Mouse (Mus musculus) CH12.LX (cell line): ENCODE measurements at regions not wholly inside any gene's neighbourhood (a gene's known extent, or its start where the extent isn't known, plus 50 kb on each side); places are given as distances from the start of the nearest gene placed in this dataset.

Source experiments
- DNase-seq: peaks from one replicate; pipeline ENCODE4 v3.0.0-alpha.2; 2013; ENCODE audit errors: extremely low read depth
- H3K27ac ChIP-seq: 2 replicates; pipeline ENCODE4 v1.5.1; 2012; ENCODE audit warnings: low read depth, mild to moderate bottlenecking, control low read depth, moderate library complexity; ENCODE audit not compliant: insufficient read depth
- H3K27me3 ChIP-seq: replicated peaks from 2 replicates; pipeline ENCODE3; 2012; ENCODE audit warnings: inconsistent platforms
- H3K36me3 ChIP-seq, 2 experiments: replicated peaks in 1 of 2; 2 replicates each; pipeline versions ENCODE3 to v1.6.1; 2012; ENCODE audit warnings: inconsistent platforms in 1 of 2, low read length in 1 of 2, mild to moderate bottlenecking in 1 of 2, mixed read lengths in 1 of 2, moderate library complexity in 1 of 2; ENCODE audit not compliant: control insufficient read depth in 1 of 2, insufficient read depth in 1 of 2
- H3K4me1 ChIP-seq, 2 experiments: 2 replicates each; pipeline ENCODE4 v1.6.1; 2012; ENCODE audit warnings: inconsistent platforms in 1 of 2, moderate library complexity in 1 of 2; ENCODE audit not compliant: insufficient read depth in 2 of 2, control insufficient read depth in 1 of 2
- H3K4me2 ChIP-seq: 2 replicates; pipeline ENCODE4 v1.6.1; 2012; ENCODE audit warnings: low read depth, mild to moderate bottlenecking, control low read depth; ENCODE audit not compliant: poor library complexity, insufficient read depth, severe bottlenecking
- H3K4me3 ChIP-seq, 3 experiments: fragments of 150-350 bp in 1 of 3; sonication (generic) in 1 of 3; replicated peaks in 1 of 3; 2 replicates each; pipeline versions ENCODE3 to v1.5.1; 2011 to 2012; ENCODE audit warnings: low read depth in 2 of 3, low read length in 2 of 3, mild to moderate bottlenecking in 2 of 3, moderate library complexity in 2 of 3, control low read depth in 1 of 3, improper control_type of control experiment in 1 of 3, inconsistent platforms in 1 of 3, mixed read lengths in 1 of 3; ENCODE audit not compliant: poor library complexity in 1 of 3
- H3K79me2 ChIP-seq: replicated peaks from 2 replicates; pipeline ENCODE4 v1.6.1; 2012; ENCODE audit warnings: mild to moderate bottlenecking, moderate library complexity; ENCODE audit not compliant: control insufficient read depth, poor library complexity, insufficient read depth, severe bottlenecking; ENCODE audit errors: extremely low read depth
- H3K9ac ChIP-seq: 2 replicates; pipeline ENCODE4 v1.6.1; 2012; ENCODE audit warnings: low read depth, mild to moderate bottlenecking, control low read depth, moderate library complexity; ENCODE audit not compliant: insufficient read depth
- H3K9me3 ChIP-seq: replicated peaks from 2 replicates; pipeline ENCODE3; 2012; ENCODE audit warnings: low read length, inconsistent platforms, mixed read lengths
- BHLHE40 ChIP-seq: IDR thresholded peaks from 2 replicates; pipeline ENCODE4 v1.6.1; 2011; ENCODE audit warnings: mild to moderate bottlenecking, low read depth, low read length, improper control_type of control experiment
- CHD1 ChIP-seq: IDR thresholded peaks from 2 replicates; pipeline ENCODE4 v1.6.1; 2012; ENCODE audit warnings: low read depth, low read length, improper control_type of control experiment, inconsistent platforms
- CHD2 ChIP-seq: IDR thresholded peaks from 2 replicates; pipeline ENCODE4 v1.6.1; 2011; ENCODE audit warnings: low read length, improper control_type of control experiment
- CTCF ChIP-seq, 2 experiments: IDR thresholded peaks in 1 of 2; conservative IDR thresholded peaks in 1 of 2; 2 replicates each; pipeline ENCODE4 v1.5.1; 2011 to 2012; ENCODE audit warnings: low read depth in 2 of 2, low read length in 2 of 2, improper control_type of control experiment in 1 of 2, inconsistent platforms in 1 of 2, mild to moderate bottlenecking in 1 of 2, moderate library complexity in 1 of 2
- E2F4 ChIP-seq: IDR thresholded peaks from 2 replicates; pipeline ENCODE4 v1.6.1; 2011; ENCODE audit warnings: low read depth, low read length, improper control_type of control experiment; ENCODE audit not compliant: insufficient replicate concordance
- ELF1 ChIP-seq: IDR thresholded peaks from 2 replicates; pipeline ENCODE4 v1.6.1; 2014; ENCODE audit warnings: low read depth, mild to moderate bottlenecking, inconsistent platforms, low read length, improper control_type of control experiment
- EP300 ChIP-seq: IDR thresholded peaks from 2 replicates; pipeline ENCODE4 v1.6.1; 2011; ENCODE audit warnings: low read length, improper control_type of control experiment
- ETS1 ChIP-seq: conservative IDR thresholded peaks from 2 replicates; pipeline ENCODE4 v1.6.1; 2012; ENCODE audit warnings: low read depth, mild to moderate bottlenecking, inconsistent platforms, low read length, improper control_type of control experiment, moderate library complexity
- HCFC1 ChIP-seq: IDR thresholded peaks from 2 replicates; pipeline ENCODE4 v1.6.1; 2012; ENCODE audit warnings: low read depth, mild to moderate bottlenecking, inconsistent platforms, low read length, improper control_type of control experiment
- IRF4 ChIP-seq: IDR thresholded peaks from 2 replicates; pipeline ENCODE4 v1.6.1; 2014; ENCODE audit warnings: low read depth, mild to moderate bottlenecking, inconsistent platforms, low read length, improper control_type of control experiment
- JUN ChIP-seq: IDR thresholded peaks from 2 replicates; pipeline ENCODE4 v1.6.1; 2011; ENCODE audit warnings: low read depth, mild to moderate bottlenecking, low read length, improper control_type of control experiment, moderate library complexity; ENCODE audit not compliant: insufficient read depth
- JUND ChIP-seq: conservative IDR thresholded peaks from 2 replicates; pipeline ENCODE4 v1.6.1; 2011; ENCODE audit warnings: low read depth, low read length, improper control_type of control experiment
- KAT2A ChIP-seq: IDR thresholded peaks from 2 replicates; pipeline ENCODE4 v1.6.1; 2012; ENCODE audit warnings: low read length, improper control_type of control experiment, inconsistent platforms; ENCODE audit not compliant: insufficient replicate concordance
- MAX ChIP-seq: IDR thresholded peaks from 2 replicates; pipeline ENCODE4 v1.6.1; 2011; ENCODE audit warnings: low read length, improper control_type of control experiment
- MXI1 ChIP-seq: IDR thresholded peaks from 2 replicates; pipeline ENCODE4 v1.6.1; 2011; ENCODE audit warnings: mild to moderate bottlenecking, low read depth, low read length, improper control_type of control experiment
- MYC ChIP-seq: IDR thresholded peaks from 2 replicates; pipeline ENCODE4 v1.6.1; 2011; ENCODE audit warnings: low read depth, mild to moderate bottlenecking, improper control_type of control experiment, low read length
- NRF1 ChIP-seq: IDR thresholded peaks from 2 replicates; pipeline ENCODE4 v1.6.1; 2014; ENCODE audit warnings: low read depth, mild to moderate bottlenecking, inconsistent platforms, low read length, improper control_type of control experiment, moderate library complexity
- PAX5 ChIP-seq: IDR thresholded peaks from 2 replicates; pipeline ENCODE4 v1.6.1; 2012; ENCODE audit warnings: low read length, inconsistent platforms, mixed read lengths
- POLR2A ChIP-seq: IDR thresholded peaks from 2 replicates; pipeline ENCODE4 v1.6.1; 2011; ENCODE audit warnings: low read depth, mild to moderate bottlenecking, improper control_type of control experiment, low read length
- POLR2AphosphoS2 ChIP-seq: IDR thresholded peaks from 2 replicates; pipeline ENCODE4 v1.6.1; 2011; ENCODE audit warnings: low read depth, low read length, improper control_type of control experiment
- RCOR1 ChIP-seq: conservative IDR thresholded peaks from 2 replicates; pipeline ENCODE4 v1.6.1; 2012; ENCODE audit warnings: low read depth, mild to moderate bottlenecking, inconsistent platforms, low read length, improper control_type of control experiment
- SMC3 ChIP-seq: IDR thresholded peaks from 2 replicates; pipeline ENCODE4 v1.6.1; 2011; ENCODE audit warnings: low read depth, low read length, improper control_type of control experiment
- TBP ChIP-seq: conservative IDR thresholded peaks from 2 replicates; pipeline ENCODE4 v1.6.1; 2011; ENCODE audit warnings: low read depth, low read length, improper control_type of control experiment
- TCF12 ChIP-seq: IDR thresholded peaks from 2 replicates; pipeline ENCODE4 v1.6.1; 2014; ENCODE audit warnings: low read depth, mild to moderate bottlenecking, inconsistent platforms, low read length, improper control_type of control experiment
- ZC3H11A ChIP-seq: IDR thresholded peaks from 2 replicates; pipeline ENCODE4 v1.6.1; 2012; ENCODE audit warnings: low read depth, mild to moderate bottlenecking, inconsistent platforms, low read length, improper control_type of control experiment
- ZKSCAN1 ChIP-seq: IDR thresholded peaks from 2 replicates; pipeline ENCODE4 v1.6.1; 2012; ENCODE audit warnings: low read depth, inconsistent platforms, low read length, improper control_type of control experiment, borderline replicate concordance
- ZMIZ1 ChIP-seq: IDR thresholded peaks from 2 replicates; pipeline ENCODE4 v1.6.1; 2012; ENCODE audit warnings: low read depth, mild to moderate bottlenecking, inconsistent platforms, low read length, improper control_type of control experiment
- ZNF384 ChIP-seq: IDR thresholded peaks from 2 replicates; pipeline ENCODE4 v1.6.1; 2012; ENCODE audit warnings: low read depth, low read length, improper control_type of control experiment, inconsistent platforms
- dilution Hi-C: fragments of 300-500 bp; cut with MboI; formaldehyde crosslinking; loops from 2 replicates; pipeline ENCODE4 v1.14.3; 2020; ENCODE audit warnings: low sequenced_read_pairs; ENCODE audit not compliant: extremely low pct_unique_long_range_greater_than_20kb, extremely low pct_ligation_motif_present
- in situ Hi-C: fragments of 300-500 bp; cut with MboI; formaldehyde crosslinking; loops from 3 replicates; pipeline ENCODE4 v1.14.3; 2019; ENCODE audit warnings: low sequenced_read_pairs, low pct_ligation_motif_present, low pct_unique_long_range_greater_than_20kb, mixed read lengths

DNA sequence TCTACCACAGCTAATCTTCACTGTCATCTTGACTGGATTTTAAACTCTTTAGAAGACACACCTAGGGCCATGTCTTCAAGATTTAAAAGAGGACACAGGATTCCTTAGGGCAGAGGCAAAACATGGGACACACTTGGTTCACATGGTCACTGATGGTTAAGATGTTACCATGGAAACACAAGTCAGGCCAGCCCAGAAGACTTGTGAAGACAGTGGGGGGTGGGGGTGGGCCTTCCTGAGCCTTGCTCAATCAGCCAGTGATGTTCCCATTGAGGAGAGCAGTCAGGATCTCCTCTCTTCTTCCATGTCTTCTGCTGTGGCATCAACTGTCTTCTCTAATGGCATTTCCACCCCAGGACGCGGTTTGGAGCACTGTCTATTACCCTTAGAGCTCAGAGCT is 60.5 kb upstream of the Shb start:
- Histone ChIP-seq H3K4me1 (peaks cover 0 to 19% of the 10 kb centered on the region in 2 experiments; a peak in 2 of 4 replicates), H3K4me3 (no peak overlapping the region), H3K79me2 (no peaks in the 10 kb centered on the region), H3K9me3 (no peaks in the 10 kb centered on the region), H3K9ac (no peak overlapping the region), H3K27me3 (no peaks in the 10 kb centered on the region), H3K36me3 (no peaks in the 10 kb centered on the region), H3K4me2 (no peak overlapping the region), H3K27ac (no peak overlapping the region)
- dilution Hi-C loops: no loop called here
- no peak for DNase-seq
- TF ChIP-seq KAT2A: no peak
- TF ChIP-seq JUN: no peak
- no peak for TF ChIP-seq TBP
- no peak for TF ChIP-seq POLR2A
- no peak for TF ChIP-seq ELF1
- no peak for TF ChIP-seq JUND
- no peak for TF ChIP-seq ETS1
- TF ChIP-seq ZMIZ1: no peak
- no peak for TF ChIP-seq E2F4
- no peak for TF ChIP-seq ZNF384
- no peak for TF ChIP-seq HCFC1
- no peak for TF ChIP-seq MAX
- TF ChIP-seq EP300: no peak
- TF ChIP-seq ZC3H11A: no peak
- no peak for TF ChIP-seq IRF4
- no peak for TF ChIP-seq ZKSCAN1
- TF ChIP-seq CTCF (conservative IDR thresholded peaks at IDR 0.05 in 1 of 2, IDR thresholded peaks at IDR 0.05 in 1 of 2; ENCODE audit: low read depth in 2 of 2, low read length in 2 of 2): no peak
- in situ Hi-C loops: no loop called here

DNA sequence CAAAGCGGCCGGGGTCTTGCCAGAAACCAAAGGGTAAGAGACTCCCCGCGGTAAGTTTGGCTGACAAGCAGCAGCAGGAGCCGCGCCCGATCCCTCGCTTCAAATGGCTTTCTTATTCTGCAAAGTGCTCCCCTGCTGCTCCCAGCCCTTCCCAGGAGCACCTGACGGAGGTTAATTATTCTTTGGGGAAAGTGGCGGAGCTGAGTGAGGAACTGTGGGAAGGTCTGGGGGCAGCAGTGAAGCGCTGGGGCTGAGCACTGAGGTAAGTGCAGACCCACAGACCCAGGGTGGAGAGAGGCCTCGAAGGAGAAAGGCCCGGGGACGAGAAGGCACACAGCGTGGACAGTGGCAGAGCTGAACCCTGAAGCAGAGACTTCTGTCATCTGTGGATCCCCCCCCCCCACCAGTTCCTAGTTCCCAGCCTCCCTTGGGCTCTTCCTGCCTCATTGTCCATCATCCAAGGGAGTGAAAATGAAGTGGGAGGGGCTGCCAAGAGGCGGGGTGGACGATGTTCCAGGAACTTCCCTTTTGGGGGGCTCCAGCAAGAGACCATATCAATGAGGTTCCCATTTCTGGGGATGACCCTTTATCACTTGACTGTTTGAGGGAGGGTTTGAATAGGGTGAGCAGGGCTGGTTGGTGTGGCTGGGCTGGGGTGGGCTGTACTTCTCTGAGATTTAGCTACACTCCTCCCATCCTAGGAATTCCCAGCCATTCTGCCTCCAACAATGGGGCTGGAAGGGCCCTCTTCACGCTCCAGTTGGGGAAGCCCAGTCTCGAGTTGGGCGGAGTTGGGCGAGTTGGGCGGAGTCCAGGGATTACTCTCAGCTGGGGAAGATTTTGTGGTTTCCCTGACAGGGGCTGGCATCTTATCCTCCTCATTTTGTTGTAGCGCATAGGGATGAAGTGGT is 59.4 kb upstream of the Shb start:
- H3K4me2 ChIP-seq: no peak overlapping the region
- H3K9ac ChIP-seq: no peak overlapping the region

More for the DNA sequence above, 59.4 kb upstream of the Shb start:
- no peaks in the 10 kb centered on the region for H3K36me3 ChIP-seq
- TF ChIP-seq TBP (no peak), JUND (no peak), CHD1 (no peak), CHD2 (no peak), TCF12 (no peak), MYC (no peak), RCOR1 (no peak), NRF1 (no peak), ZMIZ1 (no peak), ZNF384 (no peak), CTCF (conservative IDR thresholded peaks at IDR 0.05 in 1 of 2, IDR thresholded peaks at IDR 0.05 in 1 of 2; ENCODE audit: low read depth in 2 of 2, low read length in 2 of 2) (no peak), HCFC1 (no peak), ELF1 (no peak), ETS1 (no peak), SMC3 (no peak), PAX5 (no peak), POLR2AphosphoS2 (no peak), MXI1 (no peak), BHLHE40 (no peak)
- in situ Hi-C loops (no loop called here), dilution Hi-C loops (no loop called here)
- no peaks in the 10 kb centered on the region for H3K27me3 ChIP-seq
- H3K27ac ChIP-seq: no peak overlapping the region
- H3K79me2 ChIP-seq: no peaks in the 10 kb centered on the region
- H3K4me1 ChIP-seq: peaks cover 6 to 26% of the 10 kb centered on the region in 2 experiments; a peak in 3 of 4 replicates
- H3K9me3 ChIP-seq: no peaks in the 10 kb centered on the region
- no peak for DNase-seq
- no peak overlapping the region for H3K4me3 ChIP-seq
